Mouse (Mus musculus) heart, postnatal 0 days (tissue): ENCODE measurements around the gene 1700017B05Rik.

Experiments
- CTCF ChIP-seq: IDR thresholded peaks from 2 replicates; pipeline ENCODE4 v1.5.1; 2016; ENCODE audit warnings: antibody characterized with exemption, control low read depth, low read depth
- EP300 ChIP-seq: IDR thresholded peaks from 2 replicates; pipeline ENCODE4 v1.6.1; 2016; ENCODE audit warnings: antibody characterized with exemption, low read depth

DNA sequence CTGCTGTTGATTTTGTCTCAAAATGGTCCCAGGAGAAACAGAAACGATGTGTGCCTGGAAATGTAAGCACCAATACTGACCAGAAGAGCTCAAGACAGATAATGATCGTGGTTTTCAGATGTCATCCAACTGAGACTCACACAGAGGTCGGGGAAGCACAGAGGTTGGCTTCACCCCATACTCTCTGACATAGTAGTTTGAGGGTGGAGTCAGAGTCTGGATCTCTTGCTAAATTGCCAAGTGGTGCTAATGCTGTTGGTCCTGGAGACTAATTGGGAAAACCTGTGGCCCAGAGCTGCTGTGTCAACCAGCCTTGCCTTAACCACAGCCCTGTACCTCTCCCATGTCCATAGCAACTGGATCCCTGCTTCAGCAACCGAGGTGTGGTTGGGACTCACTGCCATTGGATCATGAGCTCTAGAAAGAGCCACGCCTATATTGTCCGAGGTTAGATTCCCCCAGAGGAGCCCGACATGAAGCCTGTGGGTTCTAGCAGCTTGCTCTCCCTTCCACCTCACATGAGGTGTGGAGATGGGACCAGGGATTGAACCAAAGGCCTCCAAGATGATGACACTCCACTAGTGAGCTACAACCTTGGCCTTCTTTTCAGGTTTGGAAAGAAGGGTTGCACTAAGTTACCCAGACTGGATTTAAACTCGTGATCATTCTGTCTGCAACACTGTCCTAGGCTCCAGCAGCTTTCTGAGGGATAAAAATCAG, 30.7 kb downstream of the 1700017B05Rik start:
- TF ChIP-seq CTCF (no peak), EP300 (no peak)
